Comparison of ENCODE assay signal across 7 mouse cellular contexts in genomic region chr13:69459657-69460458, GRCm38 (mm10).
DNase-seq lines count a peak whose midpoint lies in the region; ATAC-seq lines count a peak whose summit lies in the region.

No protein-coding gene starts in this region.

- H3K4me3 ChIP-seq in midbrain, embryonic 10.5 days = no peak overlapping the region
- no peak overlapping the region for H3K4me3 ChIP-seq in midbrain, embryonic 15.5 days
- H3K4me3 ChIP-seq in hindbrain, embryonic 16.5 days (ENCODE audit: low read length) = no peak overlapping the region
- H3K4me3 ChIP-seq in limb, embryonic 11.5 days (ENCODE audit: low read depth, low read length) = no peak overlapping the region

- ATAC-seq in midbrain, embryonic 15.5 days (replicated peaks) = no peak
- ATAC-seq in hindbrain, embryonic 16.5 days = peak; percentile 61; the same call in 1 of the 2 replicates
- ATAC-seq in limb, embryonic 11.5 days (ENCODE audit: insufficient number of reproducible peaks, low FRiP score, low TSS enrichment, low read depth) = no peak

- peak; percentile 25 for DNase-seq in midbrain, embryonic 10.5 days (ENCODE audit: low spot score)
- DNase-seq in WW6 (ENCODE audit: low read depth, low spot score) = peak; percentile 20
- peak; percentile 57 for DNase-seq in embryo, embryonic 9.5 days (ENCODE audit: extremely low spot score)
- DNase-seq in limb, embryonic 11.5 days (ENCODE audit: low spot score) = peak; percentile 71
- DNase-seq in retina, postnatal 7 days (ENCODE audit: low read depth, low spot score) = peak; percentile 33

- H3K36me3 ChIP-seq in midbrain, embryonic 10.5 days = no peaks in the 10 kb centered on the region
- no peaks in the 10 kb centered on the region for H3K36me3 ChIP-seq in midbrain, embryonic 15.5 days (replicated peaks)
- no peaks in the 10 kb centered on the region for H3K36me3 ChIP-seq in hindbrain, embryonic 16.5 days (ENCODE audit: control insufficient read depth, insufficient read depth, low read length)
- no peaks in the 10 kb centered on the region for H3K36me3 ChIP-seq in limb, embryonic 11.5 days (ENCODE audit: control insufficient read depth, insufficient read depth, low read length)

- H3K27me3 ChIP-seq in midbrain, embryonic 10.5 days (ENCODE audit: low read depth, poor library complexity, severe bottlenecking) = no peaks in the 10 kb centered on the region
- H3K27me3 ChIP-seq in midbrain, embryonic 15.5 days (replicated peaks) = no peaks in the 10 kb centered on the region
- no peaks in the 10 kb centered on the region for H3K27me3 ChIP-seq in hindbrain, embryonic 16.5 days (replicated peaks; ENCODE audit: control insufficient read depth, insufficient read depth, low read length)
- no peaks in the 10 kb centered on the region for H3K27me3 ChIP-seq in limb, embryonic 11.5 days (ENCODE audit: control insufficient read depth, insufficient read depth, low read length)

- H3K9me3 ChIP-seq in midbrain, embryonic 10.5 days (replicated peaks) = no peaks in the 10 kb centered on the region
- H3K9me3 ChIP-seq in midbrain, embryonic 15.5 days = no peaks in the 10 kb centered on the region
- no peaks in the 10 kb centered on the region for H3K9me3 ChIP-seq in hindbrain, embryonic 16.5 days (ENCODE audit: control insufficient read depth, low read length)
- H3K9me3 ChIP-seq in limb, embryonic 11.5 days (ENCODE audit: control insufficient read depth, low read length) = no peaks in the 10 kb centered on the region

- H3K4me2 ChIP-seq in midbrain, embryonic 15.5 days = no peak overlapping the region
- H3K4me2 ChIP-seq in hindbrain, embryonic 16.5 days (ENCODE audit: low read length) = no peak overlapping the region
- no peak overlapping the region for H3K4me2 ChIP-seq in limb, embryonic 11.5 days (ENCODE audit: low read depth, severe bottlenecking)

- no peak overlapping the region for H3K9ac ChIP-seq in midbrain, embryonic 15.5 days
- no peak overlapping the region for H3K9ac ChIP-seq in hindbrain, embryonic 16.5 days (ENCODE audit: low read depth, low read length)
- no peak overlapping the region for H3K9ac ChIP-seq in limb, embryonic 11.5 days (ENCODE audit: low read length)

- H3K4me1 ChIP-seq in midbrain, embryonic 10.5 days = no peaks in the 10 kb centered on the region
- no peaks in the 10 kb centered on the region for H3K4me1 ChIP-seq in midbrain, embryonic 15.5 days
- no peaks in the 10 kb centered on the region for H3K4me1 ChIP-seq in hindbrain, embryonic 16.5 days (ENCODE audit: control insufficient read depth, insufficient read depth, low read depth, low read length)
- H3K4me1 ChIP-seq in limb, embryonic 11.5 days (ENCODE audit: control insufficient read depth, insufficient read depth, low read length) = 0 out of 2 replicates have a peak, but pooled peaks cover 7% of the 10 kb centered on the region

- WGBS in midbrain, embryonic 10.5 days = 24% methylated on average over 8 of the region's 8 CpGs
- 15% methylated on average over 8 of the region's 8 CpGs for WGBS in midbrain, embryonic 15.5 days
- 16% methylated on average over 8 of the region's 8 CpGs for WGBS in hindbrain, embryonic 16.5 days
- WGBS in limb, embryonic 11.5 days = 14% methylated on average over 8 of the region's 8 CpGs

- H3K27ac ChIP-seq in midbrain, embryonic 10.5 days (replicated peaks) = no peak overlapping the region
- no peak overlapping the region for H3K27ac ChIP-seq in midbrain, embryonic 15.5 days
- no peak overlapping the region for H3K27ac ChIP-seq in hindbrain, embryonic 16.5 days (ENCODE audit: low read depth, low read length)
- H3K27ac ChIP-seq in limb, embryonic 11.5 days (replicated peaks; ENCODE audit: low read depth, low read length) = no peak overlapping the region

Comparison
In these comparisons a context has a peak if more than half of its experiments do, and no peak if none do; other contexts are left out.
1. DNase-seq: peak in every context shown above with its lines; median percentile 71 in limb, embryonic 11.5 days; 57 in embryo, embryonic 9.5 days; 33 in retina, postnatal 7 days; 25 in midbrain, embryonic 10.5 days; 20 in WW6.